Mouse (Mus musculus) ES-Bruce4 (cell line): Measurements from ENCODE around the gene 4933407L21Rik.

Source experiments
- CTCF ChIP-seq: IDR thresholded peaks from one replicate; pipeline ENCODE4 v1.8.1; 2011; ENCODE audit warnings: low read depth, low read length
- EP300 ChIP-seq: IDR thresholded peaks from 2 replicates; pipeline ENCODE4 v1.6.1; 2011; ENCODE audit warnings: low read depth, low read length; ENCODE audit not compliant: insufficient read depth
- POLR2A ChIP-seq: IDR thresholded peaks from one replicate; pipeline ENCODE4 v1.8.1; 2011; ENCODE audit warnings: low read length; ENCODE audit not compliant: insufficient read depth

DNA sequence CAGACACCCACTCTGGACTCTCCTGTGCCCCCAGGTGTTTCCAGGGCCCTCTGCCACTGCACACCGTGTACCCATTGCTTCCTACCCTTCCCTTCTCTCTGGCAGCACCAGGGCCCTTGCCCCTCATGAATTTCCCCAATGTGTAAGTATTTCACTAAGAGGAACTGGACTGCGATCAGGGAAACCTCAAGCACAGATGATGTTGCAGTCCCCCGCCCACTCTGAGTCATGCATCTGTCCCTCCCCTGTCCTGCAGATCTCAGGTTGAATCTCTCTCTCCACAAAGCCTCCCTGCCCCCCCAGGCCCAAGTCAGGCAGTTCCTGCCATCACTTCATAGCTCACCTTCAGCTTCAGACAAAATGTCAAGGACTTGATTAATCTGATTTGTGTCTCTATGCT, 49.4 kb downstream of the 4933407L21Rik start:
- no peak for TF ChIP-seq CTCF
- no peak for TF ChIP-seq POLR2A
- TF ChIP-seq EP300 = no peak
